Mouse (Mus musculus) urinary bladder, postnatal 25 days (tissue): ENCODE results near the gene Elovl5.

ENCODE experiments used
- DNase-seq: peaks from one replicate; pipeline ENCODE4 v3.0.0; 2022; ENCODE audit warnings: low spot score

The Elovl5 gene

GRCm38 (mm10) chr9:78000586-78001500, 83.7 kb downstream of the Elovl5 start:
- no peak for DNase-seq

GRCm38 (mm10) chr9:78003278-78003677, 86.1 kb downstream of the Elovl5 start:
- DNase-seq: no peak

- DNase-seq: no peak
These were observed 88.3 kb downstream of the Elovl5 start for GRCm38 (mm10) chr9:78005481-78005880.

- DNase-seq: peak; percentile 80
These were observed 89.2 kb downstream of the Elovl5 start for GRCm38 (mm10) chr9:78006209-78007001.

GRCm38 (mm10) chr9:78009382-78009781, 92.2 kb downstream of the Elovl5 start:
- no peak for DNase-seq

GRCm38 (mm10) chr9:78010187-78010586, 93.0 kb downstream of the Elovl5 start:
- no peak for DNase-seq

- DNase-seq: no peak
These were observed 93.5 kb downstream of the Elovl5 start for GRCm38 (mm10) chr9:78010707-78011106.

GRCm38 (mm10) chr9:78012066-78012465, 94.9 kb downstream of the Elovl5 start:
- DNase-seq: no peak

- no peak for DNase-seq
These were observed 95.5 kb downstream of the Elovl5 start for GRCm38 (mm10) chr9:78012681-78013080.

- no peak for DNase-seq
These were observed 96.6 kb downstream of the Elovl5 start for GRCm38 (mm10) chr9:78013813-78014212.

- DNase-seq: no peak
These were observed 98.7 kb downstream of the Elovl5 start for GRCm38 (mm10) chr9:78015816-78016215.

GRCm38 (mm10) chr9:78016288-78016687, 99.1 kb downstream of the Elovl5 start:
- DNase-seq: no peak

GRCm38 (mm10) chr9:78021256-78021655, 104.1 kb downstream of the Elovl5 start:
- DNase-seq: no peak

- DNase-seq: peak; percentile 31
These were observed 105.2 kb downstream of the Elovl5 start for GRCm38 (mm10) chr9:78022187-78022945.

GRCm38 (mm10) chr9:78024823-78025222, 107.7 kb downstream of the Elovl5 start:
- DNase-seq: peak; percentile 57

GRCm38 (mm10) chr9:78027099-78027498, 109.9 kb downstream of the Elovl5 start:
- no peak for DNase-seq

GRCm38 (mm10) chr9:78030835-78031456, 113.8 kb downstream of the Elovl5 start:
- no peak for DNase-seq

GRCm38 (mm10) chr9:78032930-78033329, 115.8 kb downstream of the Elovl5 start:
- no peak for DNase-seq
